In genomic region chr13:43530129-43530831, GRCm38 (mm10) we compare ENCODE assay signal across 8 mouse cellular contexts. TPM values are rescaled to one million over a fixed set of nuclear protein-coding genes. Genes with fewer than 3 reads are reported as not detected.
A peak's percentile ranks its signal among the peaks of the same experiment; 100 is the strongest.
DNase-seq lines count a peak whose midpoint lies in the region; ATAC-seq lines count a peak whose summit lies in the region.

No protein-coding gene starts in this region.

- peak overlapping the region; percentile 93 for H3K27ac ChIP-seq in forebrain, embryonic 13.5 days

- H3K4me3 ChIP-seq in forebrain, embryonic 13.5 days, result no peak overlapping the region

- intact Hi-C loops in left cerebral cortex, postnatal 25 days (cut with DNase I), result loop anchor here (1.0 to 10.0 kb wide), 3 partner anchors 35 to 225 kb away; partner anchors contain the start of gene Gfod1

- peak; percentile 69 for DNase-seq in layer of hippocampus, adult 9-11 months
- no peak for DNase-seq in layer of hippocampus, postnatal 25 days (ENCODE audit: extremely low spot score in 1 of 2, low spot score in 1 of 2)
- peak; percentile 65 to 94 for DNase-seq in left cerebral cortex, postnatal 25 days (ENCODE audit: low spot score in 2 of 2)
- DNase-seq in right cerebral cortex, adult 2 months (ENCODE audit: low spot score in 2 of 2), result peak; percentile 69 to 78
- no peak for DNase-seq in MN1 (ENCODE audit: low spot score)
- no peak for DNase-seq in yolk sac, embryonic 10.5 days (ENCODE audit: low spot score)

- ATAC-seq in forebrain, embryonic 13.5 days, result no peak
- ATAC-seq in inflammation-experienced regulatory T-cells, adult 6 months, result no peak

- no peaks in the 10 kb centered on the region for H3K9me3 ChIP-seq in forebrain, embryonic 13.5 days (replicated peaks)

- peak overlapping the region; percentile 46 for H3K4me2 ChIP-seq in forebrain, embryonic 13.5 days

- WGBS in forebrain, embryonic 13.5 days, result 42% methylated on average over 14 of the region's 14 CpGs

- H3K27me3 ChIP-seq in forebrain, embryonic 13.5 days, result no peaks in the 10 kb centered on the region

- H3K9ac ChIP-seq in forebrain, embryonic 13.5 days, result no peak overlapping the region

- H3K4me1 ChIP-seq in forebrain, embryonic 13.5 days, result peaks cover 54% of the 10 kb centered on the region

- no peaks in the 10 kb centered on the region for H3K36me3 ChIP-seq in forebrain, embryonic 13.5 days (ENCODE audit: poor library complexity, severe bottlenecking)

RNA-seq across cellular contexts. Expression of gene Mcur1, which starts 29.7 kb away (rescaled TPM):
- 10 to 100 TPM; 19.2 to 22.5 TPM for total RNA-seq in layer of hippocampus, postnatal 25 days (2021)
- polyA plus RNA-seq in forebrain, embryonic 13.5 days (2015; fragmentation: Nextera tagmentation; extraction: Ambion mirVana), result 9.3 and 9.6 TPM in 2 replicates
- total RNA-seq in left cerebral cortex, postnatal 25 days (2021), result 10 to 100 TPM; 14.2 to 16.9 TPM
- 10 to 100 TPM in 2 of 3 experiments, 1 to 10 TPM in 1; 7.1 to 19.0 (median 17.0) TPM for polyA plus RNA-seq in inflammation-experienced regulatory T-cells, adult 6 months (2017; shearing (Covaris generic))

RNA-seq across cellular contexts. Expression of gene Ranbp9, which starts 49.2 kb away (rescaled TPM):
- total RNA-seq in layer of hippocampus, postnatal 25 days (2021), result 10 to 100 TPM; 81.4 to 82.4 TPM
- 12.4 and 12.7 TPM in 2 replicates for polyA plus RNA-seq in forebrain, embryonic 13.5 days (2015; fragmentation: Nextera tagmentation; extraction: Ambion mirVana)
- 10 to 100 TPM; 98.7 to 100.0 TPM for total RNA-seq in left cerebral cortex, postnatal 25 days (2021)
- 10 to 100 TPM; 25.0 to 34.8 (median 34.3) TPM for polyA plus RNA-seq in inflammation-experienced regulatory T-cells, adult 6 months (2017; shearing (Covaris generic))

Comparison
In these comparisons a context has a peak if more than half of its experiments do, and no peak if none do; other contexts are left out.
1. DNase-seq: peak in layer of hippocampus, adult 9-11 months (single experiment), left cerebral cortex, postnatal 25 days (2 of 2) and right cerebral cortex, adult 2 months (2 of 2); none in layer of hippocampus, postnatal 25 days (0 of 2), MN1 (single experiment) and yolk sac, embryonic 10.5 days (single experiment).